Mouse (Mus musculus) T-cell, adult 66 days (primary cell): Measurements from ENCODE around the gene Dyrk1a. TPM values are rescaled to one million over a fixed set of nuclear protein-coding genes. Genes with fewer than 3 reads are reported as not detected.

Experiments
- total RNA-seq, 2 experiments: library from RNA; stranded (reverse); gene quantifications; 3 replicates in 1 of 2; 4 replicates in 1 of 2; pipeline ENCODE4 v1.2.4; 2023

Gene Dyrk1a
- total RNA-seq = 100 to 1,000 TPM; 123 to 133 TPM

DNA sequence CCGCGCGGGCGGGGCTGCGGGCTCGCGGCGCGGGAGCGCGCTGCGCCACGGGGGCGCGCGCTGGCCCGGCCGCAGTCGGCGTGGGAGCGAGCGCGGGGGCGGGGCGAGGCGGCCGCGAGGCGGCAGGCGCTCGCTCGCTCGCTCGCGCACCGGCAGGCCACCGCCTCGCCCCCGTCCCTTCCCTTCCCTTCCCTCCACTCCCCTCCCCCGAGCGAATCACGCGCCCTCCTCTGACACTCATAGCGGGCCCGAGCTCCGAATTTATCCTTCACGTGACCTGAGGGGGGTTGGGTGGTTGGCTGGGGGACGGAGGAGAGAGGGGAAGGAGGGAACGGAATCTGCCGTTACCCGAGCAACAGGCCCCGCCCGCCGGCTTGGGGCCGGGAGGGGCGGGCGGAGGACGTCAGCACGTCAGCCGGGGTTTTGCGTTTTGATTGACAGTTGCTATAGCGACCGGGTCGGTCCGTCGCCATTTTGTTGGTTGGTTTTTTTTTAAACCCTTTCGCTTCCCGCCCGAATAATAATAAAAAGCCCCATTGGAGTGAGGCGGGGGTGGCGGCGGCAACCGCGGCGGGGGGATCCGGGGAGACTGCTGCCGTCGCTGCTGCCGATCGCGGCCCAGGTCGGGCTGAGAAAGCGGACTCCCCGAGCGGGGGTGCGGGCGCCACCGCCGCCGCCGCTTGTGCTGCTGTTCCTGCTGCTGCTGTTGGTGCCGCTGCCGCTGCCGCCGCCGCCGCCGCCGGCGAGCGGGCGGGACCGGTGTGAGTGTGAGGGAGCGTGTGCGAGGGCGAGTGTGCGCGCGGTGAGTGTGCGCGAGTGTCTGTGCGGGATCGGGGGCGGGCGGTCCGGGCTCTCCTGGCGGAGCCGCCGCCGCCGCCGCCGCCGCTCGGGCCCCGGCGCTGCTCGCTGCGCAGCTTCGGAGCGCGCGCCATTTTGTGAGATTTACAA is at the start of gene Dyrk1a:
Gene Dyrk1a (plus strand): TSS at position 782 of the 948 bp plus-strand sequence.

DNA sequence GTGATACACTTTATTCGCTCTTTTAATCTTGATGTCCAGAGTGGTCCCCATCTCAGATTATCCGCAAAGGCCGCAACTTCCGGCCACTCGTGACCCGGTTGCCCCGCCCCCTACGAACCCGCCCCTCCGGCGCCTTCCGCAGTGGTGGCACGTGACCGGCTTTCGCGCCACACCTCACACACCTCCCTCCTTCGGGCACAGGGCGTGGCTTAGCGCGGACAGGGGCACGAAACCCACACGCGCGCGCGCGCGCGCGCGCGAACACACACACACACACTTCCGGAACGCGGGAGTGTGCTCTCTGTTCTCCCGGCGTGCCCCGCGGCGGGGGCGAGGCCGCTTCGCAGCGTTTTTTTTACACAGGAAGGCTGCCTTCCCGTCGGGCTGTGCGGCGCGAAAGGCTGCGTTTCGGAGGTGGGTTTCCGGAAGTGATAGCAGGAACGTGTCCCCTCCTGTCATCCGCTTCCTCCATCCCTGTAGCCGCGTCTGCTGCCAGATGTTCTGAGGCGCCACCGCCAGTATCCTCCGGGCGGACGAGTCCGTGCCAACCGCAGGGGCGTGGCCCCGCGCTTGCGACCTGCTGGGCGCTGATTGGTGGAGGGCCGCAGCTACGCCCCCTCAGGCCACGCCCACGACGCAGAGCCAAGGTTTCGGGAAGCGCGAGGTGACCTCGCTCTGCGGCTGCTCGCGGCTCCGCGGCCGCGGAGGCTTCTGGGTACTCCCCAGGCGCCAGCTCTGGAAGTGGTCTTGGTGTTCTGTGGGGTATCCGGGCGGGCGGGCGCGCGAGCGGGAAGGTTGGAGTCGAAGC is 43.3 kb upstream of the Dyrk1a start, which contains the start of gene Vps26c:
Gene Vps26c (minus strand): TSS at position 487 of the 808 bp plus-strand sequence.

Other genes starting within 250 kb of the Dyrk1a start
- not detected for gene Ripply3, start 241.6 kb upstream of the Dyrk1a start, total RNA-seq
- gene Ttc3, start 199.4 kb upstream of the Dyrk1a start, total RNA-seq = 100 to 1,000 TPM; 173 to 183 TPM
- 10 to 100 TPM; 38.1 to 46.8 TPM for gene Pigp, start 198.2 kb upstream of the Dyrk1a start, total RNA-seq
- gene Vps26c, start 43.2 kb upstream of the Dyrk1a start, total RNA-seq = 10 to 100 TPM; 34.1 to 39.8 TPM